Mouse (Mus musculus): ENCODE results near the gene Cdh23. TPM values are rescaled to one million over a fixed set of nuclear protein-coding genes. Genes with fewer than 3 reads are reported as not detected.

Gene Cdh23
- polyA plus RNA-seq, 1 experiment: 4.6 TPM

DNA sequence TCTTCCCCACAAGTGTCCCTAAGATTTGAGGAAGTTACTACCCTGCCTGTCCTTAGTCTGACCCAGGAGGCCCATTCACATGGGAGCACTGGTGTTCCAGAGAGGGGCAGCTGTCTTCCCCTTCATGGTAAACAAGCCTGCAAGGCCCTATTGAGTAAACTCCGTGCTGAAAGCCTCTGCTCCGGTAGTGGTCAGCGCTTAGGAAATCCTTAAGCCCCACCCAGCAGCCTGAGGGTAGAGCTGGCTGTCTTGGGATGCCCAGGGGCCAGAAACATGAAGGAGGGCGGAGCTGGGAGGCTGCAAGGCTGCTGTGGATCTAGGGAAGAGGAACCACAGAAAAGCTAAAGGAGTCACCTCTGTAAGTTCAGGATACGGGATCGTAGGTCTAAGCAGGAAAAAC lies 347.2 kb downstream of the Cdh23 start:
- no peak for DNase-seq (ENCODE audit: extremely low spot score in 1 of 2, low spot score in 1 of 2)

DNA sequence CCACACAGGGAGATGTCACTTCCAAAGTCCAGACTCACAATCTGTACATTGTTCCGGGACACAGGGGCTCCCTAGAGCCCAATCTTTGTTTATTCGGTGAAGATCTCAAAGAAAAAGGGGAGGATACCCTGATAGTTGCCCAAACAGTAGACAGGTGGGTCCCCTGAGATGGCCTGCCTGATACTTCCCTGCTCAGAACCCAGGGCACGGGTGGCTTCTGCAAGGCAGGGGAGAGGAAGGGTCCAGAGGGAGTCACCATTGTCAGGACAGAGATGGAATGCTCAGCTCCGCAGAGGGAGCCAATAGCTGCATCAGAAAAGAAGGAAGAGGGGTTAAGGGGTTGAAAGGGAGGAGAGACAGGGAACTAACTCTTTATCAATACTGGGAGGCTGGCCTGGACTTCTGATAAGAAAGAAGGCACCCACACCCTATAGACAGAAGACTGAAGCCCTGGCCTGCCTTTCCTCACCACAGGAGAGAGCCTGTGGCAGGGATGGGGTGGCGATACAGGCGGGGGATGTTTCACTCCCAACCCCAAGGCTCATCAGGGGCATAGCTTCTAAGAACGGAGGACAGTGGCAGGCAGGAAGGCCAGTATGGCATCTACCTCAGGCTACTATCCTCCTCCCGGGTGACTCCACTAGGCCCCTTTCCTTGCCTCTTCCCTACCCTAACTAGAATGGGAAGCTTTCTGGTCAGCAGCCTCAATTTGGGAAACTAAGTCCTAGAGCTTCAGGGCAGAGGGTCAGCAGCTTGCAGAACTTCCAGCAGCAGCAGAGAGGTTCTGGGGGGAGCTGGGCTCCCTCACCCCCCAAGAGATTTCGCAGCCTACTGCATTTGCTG lies 348.3 kb downstream of the Cdh23 start:
- no peak for DNase-seq (ENCODE audit: extremely low spot score in 1 of 2, low spot score in 1 of 2)

DNA sequence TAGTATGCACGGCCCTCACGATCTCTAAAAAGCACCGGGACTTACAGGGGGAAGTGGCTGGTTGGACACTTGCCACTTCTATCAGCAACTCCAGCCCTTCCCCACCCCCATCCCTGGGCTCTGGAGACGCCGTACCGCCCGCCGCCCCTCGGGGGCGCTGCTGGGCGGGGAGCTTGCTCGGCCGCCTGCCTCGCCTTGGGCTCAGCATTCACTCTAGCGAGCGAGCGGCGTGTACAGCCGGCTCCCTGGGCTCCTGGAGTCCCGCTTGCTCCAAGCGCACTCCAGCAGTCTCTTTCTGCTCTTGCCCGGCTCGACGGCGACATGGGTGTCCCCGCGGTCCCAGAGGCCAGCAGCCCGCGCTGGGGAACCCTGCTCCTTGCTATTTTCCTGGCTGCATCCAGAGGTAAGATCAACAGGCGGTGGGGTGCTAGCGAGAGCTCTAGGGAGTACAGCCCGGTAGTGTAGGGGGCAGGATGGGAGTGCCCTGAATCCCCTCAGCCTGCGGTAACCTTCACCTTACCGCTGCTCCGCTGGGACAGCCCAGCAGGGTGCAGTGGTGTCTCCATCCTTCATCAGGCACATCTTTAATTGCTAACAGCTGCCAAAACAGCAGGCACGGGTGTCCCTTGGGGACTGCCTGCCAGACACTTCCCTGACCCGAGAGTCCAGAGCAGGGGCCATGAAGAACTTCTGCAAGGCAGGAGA lies 349.4 kb downstream of the Cdh23 start, which contains the start of gene Vsir:
TSS of gene Vsir (plus strand) at position 151 of the 705 bp plus-strand sequence.
- DNase-seq (ENCODE audit: extremely low spot score in 1 of 2, low spot score in 1 of 2): peak in 1 of 2 experiments; percentile 66

DNA sequence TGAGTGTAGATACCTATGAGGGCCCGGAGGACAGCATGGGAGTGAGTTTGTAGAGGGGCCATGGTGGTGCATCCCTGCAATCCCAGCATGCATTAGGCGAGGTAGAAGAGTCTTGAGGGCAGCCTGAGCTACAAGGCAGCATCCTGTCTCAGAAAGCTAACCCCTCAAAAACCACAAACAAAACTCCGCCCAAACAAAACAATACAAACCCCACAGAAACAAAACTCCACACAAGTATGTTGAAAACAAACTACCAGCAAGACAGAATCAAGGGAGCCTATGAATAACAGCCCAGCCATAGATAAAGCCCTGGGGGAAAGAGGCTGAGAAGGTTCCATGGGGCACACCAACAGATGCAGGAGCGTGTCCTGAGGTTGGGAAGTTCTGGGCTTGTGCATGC lies 350.2 kb downstream of the Cdh23 start:
- DNase-seq (ENCODE audit: extremely low spot score in 1 of 2, low spot score in 1 of 2): no peak

DNA sequence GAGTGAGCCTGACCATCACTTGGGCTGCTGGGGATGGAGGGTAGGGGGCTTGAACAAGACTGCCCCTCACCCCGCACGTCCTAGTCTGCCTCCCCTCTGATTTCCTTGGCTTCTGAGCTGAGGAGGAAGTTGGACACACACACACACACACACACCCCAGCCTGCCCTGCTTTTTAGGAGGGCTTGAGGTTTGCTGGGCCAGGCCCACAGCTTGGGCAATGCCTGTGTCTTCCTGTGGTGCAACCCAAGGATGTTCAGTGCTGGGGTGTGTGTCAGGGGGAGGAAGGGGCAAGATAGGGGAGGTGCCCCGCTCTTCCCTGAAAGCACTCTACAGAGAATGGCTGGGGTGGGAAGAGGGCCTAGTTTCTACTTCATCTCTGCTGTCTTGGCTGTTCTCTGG lies 352.2 kb downstream of the Cdh23 start:
- DNase-seq (ENCODE audit: extremely low spot score in 1 of 2, low spot score in 1 of 2): no peak

DNA sequence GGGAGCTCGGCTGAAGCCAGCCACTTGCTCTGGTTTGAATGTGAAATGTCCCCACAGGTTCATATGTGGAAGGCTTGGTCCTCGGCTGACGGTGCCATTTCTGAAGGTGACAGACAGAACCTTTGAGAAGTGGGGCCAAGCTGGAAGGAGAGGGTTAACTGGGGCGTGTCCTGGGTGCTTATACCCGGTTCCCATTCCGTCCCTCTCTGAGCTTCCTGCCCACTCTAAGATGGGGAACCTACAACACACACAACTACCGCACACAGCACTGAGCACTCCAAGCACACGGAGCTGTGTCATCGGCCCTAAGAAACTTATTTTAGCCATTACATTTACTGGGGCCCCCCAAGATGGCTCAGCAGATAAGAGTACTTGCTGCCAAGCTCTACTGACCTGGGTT lies 354.8 kb downstream of the Cdh23 start:
- DNase-seq (ENCODE audit: extremely low spot score in 1 of 2, low spot score in 1 of 2): no peak

DNA sequence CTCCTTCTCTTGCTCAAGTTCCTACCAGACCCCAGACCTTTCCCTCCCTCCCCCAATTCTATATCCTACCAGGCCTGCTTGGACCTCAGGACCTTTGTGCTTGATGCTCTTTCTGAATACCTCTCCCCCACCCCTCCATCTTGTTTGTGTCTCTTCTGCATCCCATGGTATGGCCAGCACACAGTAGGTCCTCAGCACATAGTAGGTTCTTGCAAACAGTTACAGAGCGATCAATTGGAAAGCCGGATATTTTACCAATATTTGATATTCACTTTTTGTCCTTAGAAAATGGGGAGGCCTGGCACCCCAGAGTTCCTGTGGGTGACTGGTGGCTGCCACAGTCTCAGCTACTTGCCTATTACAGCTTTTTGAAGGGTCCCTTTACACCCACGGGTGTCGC lies 361.3 kb downstream of the Cdh23 start:
- DNase-seq (ENCODE audit: extremely low spot score in 1 of 2, low spot score in 1 of 2): no peak

DNA sequence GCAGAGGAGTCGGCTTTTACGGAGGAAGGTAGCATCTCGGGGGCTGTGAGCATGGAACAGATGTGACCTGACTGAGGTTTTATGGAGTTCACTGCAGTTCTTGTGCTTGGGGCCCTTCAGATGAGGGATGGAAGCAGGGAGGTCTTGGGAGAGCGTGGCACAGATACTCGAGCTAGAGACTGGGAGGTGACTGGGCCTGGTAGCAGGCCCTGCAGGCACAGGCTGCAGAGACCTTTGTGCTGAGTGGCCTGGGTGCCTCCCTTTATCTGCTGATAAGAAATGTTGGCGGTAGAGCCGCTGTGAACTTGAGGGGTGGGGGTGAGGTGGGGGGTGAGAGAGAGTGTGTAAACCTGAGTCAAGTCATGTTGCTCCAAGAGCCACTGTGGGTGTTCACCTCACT lies 361.7 kb downstream of the Cdh23 start:
- DNase-seq (ENCODE audit: extremely low spot score in 1 of 2, low spot score in 1 of 2): no peak

DNA sequence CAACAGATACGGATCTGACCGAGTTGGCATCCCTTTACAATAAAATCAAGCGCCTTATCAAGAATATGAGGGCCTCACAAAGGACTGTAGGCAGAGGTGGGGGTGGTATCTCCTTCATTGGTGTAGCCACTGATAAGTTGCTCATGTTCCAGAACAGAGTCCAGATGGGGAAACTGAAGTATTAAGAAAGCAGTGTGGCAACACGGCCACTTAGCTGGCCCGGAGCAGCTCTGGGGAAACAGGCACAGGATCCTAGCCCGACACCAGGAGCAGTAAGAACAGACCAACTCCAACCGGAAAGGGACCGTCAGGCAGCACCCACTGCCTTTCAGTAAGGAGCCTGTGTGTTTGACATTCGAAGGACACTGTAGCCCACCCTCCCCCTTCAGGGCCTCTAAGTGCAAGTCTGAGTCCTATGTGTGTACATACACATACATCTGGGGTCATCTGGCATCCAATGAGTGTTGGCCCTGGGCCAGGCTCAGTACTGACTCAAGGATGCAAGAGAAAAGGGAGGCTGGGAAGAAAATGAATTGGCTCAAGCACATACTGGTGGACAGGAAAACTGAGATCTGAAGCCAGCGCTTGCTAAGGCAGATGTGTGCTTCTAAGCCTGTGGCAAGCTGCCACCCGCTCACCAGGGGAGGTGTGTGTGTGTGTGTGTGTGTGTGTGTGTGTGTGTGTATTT lies 367.2 kb downstream of the Cdh23 start:
- DNase-seq (ENCODE audit: extremely low spot score in 1 of 2, low spot score in 1 of 2): no peak

DNA sequence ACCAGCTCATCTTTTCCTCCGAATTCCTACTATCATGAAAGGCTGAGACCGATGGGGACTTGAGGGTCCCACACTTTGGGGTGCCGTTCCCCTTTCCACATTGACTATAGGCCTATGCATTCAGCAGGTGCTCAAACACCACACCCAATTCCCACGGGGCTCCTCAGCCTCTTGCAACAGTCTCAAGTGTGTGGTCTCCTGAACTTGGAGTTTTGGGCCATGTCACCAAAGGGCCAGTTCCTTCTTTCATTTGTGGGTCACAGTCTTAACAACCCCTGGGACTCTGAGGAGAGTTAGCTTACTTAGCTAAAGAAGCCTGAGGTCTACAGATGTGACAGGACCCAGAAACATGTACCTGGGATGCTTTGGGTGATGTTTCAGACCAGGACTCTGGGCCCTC lies 380.1 kb downstream of the Cdh23 start:
- no peak for DNase-seq (ENCODE audit: extremely low spot score in 1 of 2, low spot score in 1 of 2)

DNA sequence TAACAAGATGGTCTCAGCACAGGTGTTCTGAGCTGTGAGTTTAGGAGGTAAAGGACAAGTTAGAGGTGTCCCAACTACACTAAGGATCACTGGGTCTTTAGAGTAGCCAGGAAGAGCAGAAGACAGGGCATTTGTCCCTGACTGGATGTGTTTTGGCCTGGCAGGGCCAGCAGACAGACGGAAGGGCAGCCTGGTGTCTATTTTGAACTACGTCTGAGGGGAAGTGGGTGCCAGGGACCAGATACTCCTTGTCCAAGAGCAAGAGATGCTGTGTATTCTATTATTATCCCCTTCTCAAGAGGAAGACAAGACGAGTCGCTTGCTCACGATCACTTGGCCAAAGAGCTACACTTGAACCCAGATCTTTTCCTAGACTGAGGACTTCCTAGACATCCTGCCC lies 382.7 kb downstream of the Cdh23 start:
- no peak for DNase-seq (ENCODE audit: extremely low spot score in 1 of 2, low spot score in 1 of 2)

DNA sequence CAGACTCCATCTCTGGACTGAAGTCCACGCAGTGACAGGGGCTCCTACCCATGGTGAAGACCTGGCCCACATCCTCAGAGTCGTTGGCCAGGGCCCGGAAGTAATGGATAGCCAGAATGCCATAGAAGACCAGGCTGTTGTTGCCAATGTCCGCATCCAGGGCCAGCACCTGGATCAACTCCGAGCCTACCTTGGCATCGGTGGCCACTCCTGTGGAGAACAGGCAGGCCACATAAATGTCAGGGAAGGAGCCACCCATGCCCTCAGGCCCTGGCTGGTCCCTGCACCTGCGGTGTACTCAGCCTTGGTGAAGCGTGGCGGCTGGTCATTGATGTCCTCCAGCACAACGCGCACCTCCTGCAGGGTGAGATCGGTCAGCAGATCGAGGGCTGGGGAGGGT lies 385.7 kb downstream of the Cdh23 start:
- DNase-seq (ENCODE audit: extremely low spot score in 1 of 2, low spot score in 1 of 2): no peak

DNA sequence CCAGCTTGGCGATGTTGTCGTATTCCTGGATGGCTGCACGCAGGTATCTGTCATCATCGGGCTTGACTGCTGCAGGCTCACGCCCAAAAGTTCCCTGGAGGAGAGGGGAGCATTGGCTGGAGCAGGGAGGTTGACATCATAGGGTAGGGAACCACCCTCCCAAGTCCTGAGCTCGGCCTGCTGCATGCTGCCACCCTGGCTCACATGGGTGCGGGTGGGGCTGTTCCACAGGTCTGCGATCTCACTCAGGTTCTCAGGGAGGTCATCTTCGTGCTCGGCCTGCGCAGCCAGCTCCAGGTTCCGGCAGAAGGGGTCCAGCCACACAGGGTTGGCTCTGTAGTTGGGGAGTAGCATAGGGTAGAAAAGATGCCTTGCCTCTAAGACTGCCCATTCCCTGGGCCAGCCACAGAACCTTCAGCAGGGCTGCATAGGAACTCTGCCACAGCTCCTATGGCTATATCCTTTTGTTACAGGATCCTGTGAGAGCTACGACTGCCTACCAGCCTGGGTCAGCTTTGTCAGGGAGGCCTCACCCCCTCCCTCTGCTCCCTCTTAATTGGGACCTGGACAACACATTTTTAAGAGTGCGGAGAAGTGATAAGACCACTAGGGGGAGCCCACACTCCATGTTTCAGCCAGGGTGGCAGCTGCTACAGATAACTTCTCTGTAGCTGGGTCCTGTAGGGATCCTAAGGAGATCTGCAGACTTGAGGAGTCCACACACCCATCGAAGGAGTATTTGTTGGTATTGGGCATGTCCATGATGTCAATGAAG lies 391.2 kb downstream of the Cdh23 start:
- DNase-seq (ENCODE audit: extremely low spot score in 1 of 2, low spot score in 1 of 2): peak; percentile 60 to 92

DNA sequence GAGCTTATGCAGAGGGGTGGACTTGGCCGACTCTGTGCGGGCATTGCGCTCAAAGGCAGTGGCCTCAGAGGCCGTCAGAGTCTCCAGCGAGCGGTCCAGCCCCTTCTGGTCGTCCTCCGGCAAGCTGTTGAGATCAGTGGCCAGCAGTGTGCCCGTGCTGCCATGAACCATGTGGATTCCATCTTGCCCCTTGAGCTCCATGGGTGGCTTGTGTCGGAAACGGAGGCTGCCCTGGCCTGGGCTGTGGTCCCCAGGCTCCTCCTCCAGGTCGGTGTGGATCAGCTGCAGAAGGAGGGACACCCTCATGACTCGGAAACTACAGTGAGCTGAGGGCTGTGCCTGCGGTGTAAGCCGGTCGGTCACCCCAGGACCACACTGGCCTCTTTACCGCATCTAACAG lies 392.9 kb downstream of the Cdh23 start:
- no peak for DNase-seq (ENCODE audit: extremely low spot score in 1 of 2, low spot score in 1 of 2)

DNA sequence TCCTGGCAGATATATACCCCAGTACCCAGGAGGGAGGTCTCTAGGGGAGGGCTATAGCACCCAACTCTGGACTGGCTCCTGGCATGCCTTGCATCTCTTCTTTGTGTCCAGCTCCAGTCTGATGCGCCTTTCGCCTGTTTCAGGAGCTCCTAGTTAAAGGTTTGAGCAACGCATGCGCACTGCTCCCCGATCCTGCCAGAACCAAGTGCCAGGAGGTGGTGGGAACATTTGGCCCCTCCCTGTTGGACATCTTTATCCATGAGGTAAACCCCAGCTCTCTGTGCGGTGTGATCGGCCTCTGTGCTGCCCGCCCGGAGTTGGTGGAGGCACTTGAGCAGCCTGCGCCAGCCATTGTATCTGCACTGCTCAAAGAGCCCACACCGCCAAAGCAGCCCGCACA lies 396.7 kb downstream of the Cdh23 start:
- no peak for DNase-seq (ENCODE audit: extremely low spot score in 1 of 2, low spot score in 1 of 2)

DNA sequence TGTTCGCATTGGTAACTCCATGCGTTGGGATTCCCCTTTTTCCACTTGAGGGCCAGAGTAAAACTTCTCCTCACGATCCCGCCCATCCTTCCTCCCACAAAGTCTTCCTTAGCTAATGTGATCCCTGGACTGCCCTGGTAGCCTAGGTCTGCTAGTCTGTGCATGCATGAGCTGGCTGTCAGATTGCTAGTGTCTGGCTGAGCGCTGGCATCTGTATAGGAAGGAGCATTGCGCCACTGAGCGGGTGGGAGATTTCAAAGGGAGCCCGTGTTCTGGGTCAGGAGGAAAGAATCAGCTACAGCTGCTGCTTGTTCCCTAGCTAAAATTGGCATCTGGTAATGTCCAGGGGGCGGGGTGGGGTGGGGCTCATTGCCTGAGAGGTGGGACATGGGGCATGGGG lies 400.3 kb downstream of the Cdh23 start:
- DNase-seq (ENCODE audit: extremely low spot score in 1 of 2, low spot score in 1 of 2): no peak

DNA sequence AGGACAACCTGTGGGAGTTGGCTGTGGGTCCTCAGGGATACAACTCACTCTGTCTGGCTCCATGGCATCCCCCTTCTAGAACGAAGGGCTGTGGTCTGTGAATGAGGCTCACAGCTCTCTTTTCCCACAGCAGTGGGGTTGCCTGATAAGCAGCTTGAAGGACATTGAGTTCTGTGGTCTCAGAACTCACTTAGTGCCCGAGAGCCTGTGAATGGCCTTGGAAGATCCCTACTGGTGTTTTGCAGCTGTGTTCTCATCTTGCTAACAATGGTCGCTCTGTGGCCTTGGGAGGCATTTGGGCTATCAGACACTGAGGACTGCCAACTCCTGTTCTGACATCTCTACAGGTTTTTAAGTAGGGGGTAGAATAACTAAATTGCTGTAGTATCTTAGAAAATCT lies 400.9 kb downstream of the Cdh23 start:
- DNase-seq (ENCODE audit: extremely low spot score in 1 of 2, low spot score in 1 of 2): no peak

DNA sequence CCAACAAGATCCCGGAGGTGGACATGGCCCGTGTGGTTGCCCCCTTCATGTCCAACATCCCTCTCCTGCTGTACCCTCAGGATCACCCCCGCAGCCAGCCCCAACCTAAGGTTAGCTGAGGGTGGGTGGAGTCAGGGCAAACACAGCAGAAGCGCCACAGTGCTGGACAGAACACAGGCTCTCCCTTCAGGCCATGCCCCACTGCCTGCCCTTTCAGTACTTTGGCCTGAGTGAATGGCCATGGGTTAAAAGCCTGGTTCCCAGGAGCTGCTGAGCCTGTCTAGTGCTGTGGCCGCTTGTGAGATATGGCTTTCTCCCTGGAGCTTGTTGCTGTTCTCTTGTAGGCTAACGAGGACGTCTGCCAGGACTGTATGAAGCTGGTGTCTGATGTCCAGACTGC lies 401.7 kb downstream of the Cdh23 start:
- no peak for DNase-seq (ENCODE audit: extremely low spot score in 1 of 2, low spot score in 1 of 2)

DNA sequence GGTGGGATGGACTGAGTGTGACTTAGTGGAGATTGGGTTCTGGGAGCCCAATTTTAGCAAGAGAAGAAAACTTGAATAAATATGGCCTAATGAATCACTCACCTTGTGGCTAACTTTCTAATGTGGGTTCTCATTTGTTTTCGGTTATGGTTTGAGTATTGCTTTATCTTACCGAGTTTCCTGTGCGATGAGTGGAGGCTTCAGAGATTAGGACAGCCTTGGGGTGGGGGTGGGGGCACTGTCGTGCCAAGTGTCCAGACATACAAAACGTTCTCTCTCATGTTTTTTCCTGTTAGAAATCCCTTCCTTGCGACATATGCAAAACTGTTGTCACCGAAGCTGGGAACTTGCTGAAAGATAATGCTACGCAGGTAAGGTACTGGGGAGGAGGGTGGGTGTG lies 404.1 kb downstream of the Cdh23 start:
- no peak for DNase-seq (ENCODE audit: extremely low spot score in 1 of 2, low spot score in 1 of 2)

DNA sequence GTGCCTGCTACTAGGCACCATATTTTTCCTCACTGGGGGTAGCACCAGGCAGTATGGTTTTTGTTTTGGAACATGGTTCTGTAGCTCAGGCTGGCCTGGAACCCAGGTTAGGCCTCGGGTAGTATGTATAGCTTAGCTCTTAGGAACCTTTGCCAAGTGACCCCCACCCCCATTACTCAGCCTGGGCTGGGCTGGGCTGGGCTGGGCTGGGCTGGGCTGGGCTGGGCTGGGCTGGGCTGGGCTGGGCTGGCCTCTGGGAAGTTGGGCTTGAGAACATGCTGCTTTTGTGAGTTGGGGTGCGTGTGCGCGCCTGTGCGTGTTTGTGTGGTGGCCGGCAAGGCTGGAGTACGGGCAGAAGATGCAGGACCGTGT lies 405.6 kb downstream of the Cdh23 start:
- no peak for DNase-seq (ENCODE audit: extremely low spot score in 1 of 2, low spot score in 1 of 2)

Measured in frontal cortex, adult 2 months (tissue).